Mouse (Mus musculus) adrenal gland, adult 8-10 months (tissue): ENCODE results near the gene Nostrin. TPM values are rescaled to one million over a fixed set of nuclear protein-coding genes. Genes with fewer than 3 reads are reported as not detected.

Source experiments
- DNase-seq: peaks from one replicate; pipeline ENCODE4 v3.0.0; 2022
- total RNA-seq, 4 experiments: library from RNA; stranded (reverse); gene quantifications; 2 replicates each; pipeline ENCODE4 v1.2.4; 2022

The Nostrin gene
- total RNA-seq = 10 to 100 TPM in 1 of 4 experiments, 1 to 10 TPM in 3; 6.1 to 10.8 (median 8.8) TPM

GRCm38 (mm10) chr2:69135661-69136576 is at the start of gene Nostrin:
Gene Nostrin (plus strand): TSS chr2:69135800.
- peak; percentile 32 for DNase-seq

- DNase-seq = no peak
These were observed 48.9 kb upstream of the Nostrin start for GRCm38 (mm10) chr2:69086505-69087260.

- DNase-seq = no peak
These were observed 39.8 kb upstream of the Nostrin start for GRCm38 (mm10) chr2:69095836-69096235.

- no peak for DNase-seq
These were observed 38.8 kb upstream of the Nostrin start for GRCm38 (mm10) chr2:69096821-69097220.

GRCm38 (mm10) chr2:69097526-69097925 is 38.1 kb upstream of the Nostrin start:
- no peak for DNase-seq

GRCm38 (mm10) chr2:69098701-69099100 is 36.9 kb upstream of the Nostrin start:
- DNase-seq = no peak

GRCm38 (mm10) chr2:69099147-69099546 is 36.5 kb upstream of the Nostrin start:
- no peak for DNase-seq

GRCm38 (mm10) chr2:69100706-69101105 is 34.9 kb upstream of the Nostrin start:
- peak; percentile 3 for DNase-seq

GRCm38 (mm10) chr2:69103526-69103925 is 32.1 kb upstream of the Nostrin start:
- DNase-seq = no peak

- no peak for DNase-seq
These were observed 31.0 kb upstream of the Nostrin start for GRCm38 (mm10) chr2:69104511-69105145.

- DNase-seq = no peak
These were observed 26.4 kb upstream of the Nostrin start for GRCm38 (mm10) chr2:69109246-69109645.

- DNase-seq = no peak
These were observed 25.9 kb upstream of the Nostrin start for GRCm38 (mm10) chr2:69109710-69110109.

- no peak for DNase-seq
These were observed 23.0 kb upstream of the Nostrin start for GRCm38 (mm10) chr2:69112609-69113008.

- no peak for DNase-seq
These were observed 21.6 kb upstream of the Nostrin start for GRCm38 (mm10) chr2:69113829-69114547.

- no peak for DNase-seq
These were observed 19.7 kb upstream of the Nostrin start for GRCm38 (mm10) chr2:69115921-69116320.

GRCm38 (mm10) chr2:69116767-69117166 is 18.8 kb upstream of the Nostrin start:
- DNase-seq = no peak

GRCm38 (mm10) chr2:69118994-69119393 is 16.6 kb upstream of the Nostrin start:
- no peak for DNase-seq

GRCm38 (mm10) chr2:69119718-69120117 is 15.9 kb upstream of the Nostrin start:
- DNase-seq = no peak

GRCm38 (mm10) chr2:69121681-69122080 is 13.9 kb upstream of the Nostrin start:
- no peak for DNase-seq

GRCm38 (mm10) chr2:69125425-69125824 is 10.2 kb upstream of the Nostrin start:
- no peak for DNase-seq

GRCm38 (mm10) chr2:69128321-69128720 is 7.3 kb upstream of the Nostrin start:
- DNase-seq = no peak

GRCm38 (mm10) chr2:69128921-69129395 is 6.6 kb upstream of the Nostrin start:
- DNase-seq = no peak
